Mouse (Mus musculus) thymus, adult 2 months (tissue): ENCODE measurements around the gene Ifnl2. TPM values are rescaled to one million over a fixed set of nuclear protein-coding genes. Genes with fewer than 3 reads are reported as not detected.

Source experiments
- DNase-seq: peaks from one replicate; pipeline ENCODE4 v3.0.0; 2021
- H3K27ac ChIP-seq: fragments of 200-500 bp; 2 replicates; pipeline ENCODE4 v1.5.1; 2012; ENCODE audit warnings: low read length, control low read depth; ENCODE audit not compliant: control insufficient read depth, insufficient read depth
- H3K27me3 ChIP-seq: fragments of 200-500 bp; 2 replicates; pipeline ENCODE4 v1.6.1; 2012; ENCODE audit warnings: mild to moderate bottlenecking, low read length, moderate library complexity, mixed read lengths; ENCODE audit not compliant: control insufficient read depth, insufficient read depth
- H3K36me3 ChIP-seq: fragments of 200-500 bp; 2 replicates; pipeline ENCODE4 v1.6.1; 2012; ENCODE audit warnings: mild to moderate bottlenecking, low read length, moderate library complexity; ENCODE audit not compliant: control insufficient read depth, insufficient read depth
- H3K4me1 ChIP-seq: fragments of 200-500 bp; replicated peaks from 2 replicates; pipeline ENCODE4 v1.6.1; 2012; ENCODE audit warnings: low read length; ENCODE audit not compliant: control insufficient read depth, insufficient read depth
- H3K4me3 ChIP-seq: fragments of 200-500 bp; 2 replicates; pipeline ENCODE4 v1.5.1; 2012; ENCODE audit warnings: mild to moderate bottlenecking, low read length, control low read depth, moderate library complexity; ENCODE audit not compliant: control insufficient read depth, insufficient read depth
- CTCF ChIP-seq: fragments of 200-500 bp; IDR thresholded peaks from 2 replicates; pipeline ENCODE4 v1.5.1; 2012; ENCODE audit warnings: mild to moderate bottlenecking, control low read depth, low read length, moderate library complexity, borderline replicate concordance; ENCODE audit not compliant: control insufficient read depth, poor library complexity, insufficient read depth; ENCODE audit errors: extremely low read depth
- POLR2A ChIP-seq: fragments of 200-500 bp; IDR thresholded peaks from 2 replicates; pipeline ENCODE4 v1.6.1; 2012; ENCODE audit warnings: mild to moderate bottlenecking, low read length, control low read depth, moderate library complexity; ENCODE audit not compliant: control insufficient read depth, poor library complexity, insufficient read depth; ENCODE audit errors: extremely low read depth
- WGBS: fragments of 180-500 bp; shearing (Covaris S2); methylation state at CpG from one replicate; pipeline ENCODE4 v1.1.7; 2018; 5-methylcytosine and 5-hydroxymethylcytosine counted together
- polyA plus RNA-seq: library from polyadenylated mRNA; depleted of rRNA; stranded (reverse); fragments of >200 nt; gene quantifications from 2 replicates; pipeline ENCODE4 v1.2.3, GENCODE M21; 2012; rRNA removed

Gene Ifnl2
- polyA plus RNA-seq, 1 experiment: 0.59 TPM

DNA sequence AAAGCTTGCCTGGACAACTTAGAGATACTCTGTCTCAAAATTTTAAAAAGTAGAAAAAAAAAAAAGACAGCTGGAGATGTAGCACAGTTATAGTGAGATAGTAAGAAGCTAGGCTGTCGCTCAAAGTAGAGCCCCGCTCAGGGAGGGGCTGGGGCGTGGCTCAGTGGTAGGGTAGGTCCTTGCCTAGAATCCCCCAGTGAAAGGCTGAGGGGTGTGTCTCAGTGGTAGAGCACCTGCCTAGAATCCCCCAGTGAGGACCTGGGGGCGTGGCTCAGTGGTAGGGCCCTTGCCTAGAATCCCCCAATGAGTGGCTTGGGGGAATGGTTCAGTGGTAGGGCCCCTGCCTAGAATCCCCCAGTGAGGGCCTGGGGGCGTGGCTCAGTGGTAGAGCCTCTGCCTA lies 49.9 kb downstream of the Ifnl2 start:
- H3K4me1 ChIP-seq: no peaks in the 10 kb centered on the region
- no peak overlapping the region for H3K4me3 ChIP-seq
- WGBS: over 99% methylated on average over 5 of the region's 5 CpGs
- no peak for DNase-seq
- H3K27ac ChIP-seq: no peak overlapping the region
- TF ChIP-seq POLR2A (no peak), CTCF (no peak)
- no peaks in the 10 kb centered on the region for H3K27me3 ChIP-seq
- H3K36me3 ChIP-seq: no peaks in the 10 kb centered on the region

Other genes with a start within 250 kb of the Ifnl2 start
- 4.6 and 5.8 TPM in 2 replicates for gene Eid2, start 242.6 kb downstream of the Ifnl2 start, polyA plus RNA-seq
- 8.7 and 11.8 TPM in 2 replicates for gene Eid2b, start 232.7 kb downstream of the Ifnl2 start, polyA plus RNA-seq
- 0.24 TPM in 1 of 2 replicates, not detected in the other for gene Selenov, start 219.3 kb downstream of the Ifnl2 start, polyA plus RNA-seq
- 1.1 and 1.3 TPM in 2 replicates for gene Dll3, start 208.2 kb downstream of the Ifnl2 start, polyA plus RNA-seq
- 100 and 102 TPM in 2 replicates for gene Timm50, start 198.4 kb downstream of the Ifnl2 start, polyA plus RNA-seq
- gene Supt5, start 171.7 kb downstream of the Ifnl2 start, polyA plus RNA-seq: 241 and 245 TPM in 2 replicates
- gene Rps16, start 159.8 kb downstream of the Ifnl2 start, polyA plus RNA-seq: 1,733 and 1,891 TPM in 2 replicates
- 187 and 211 TPM in 2 replicates for gene Plekhg2, start 137.9 kb downstream of the Ifnl2 start, polyA plus RNA-seq
- gene Zfp36, start 130.2 kb downstream of the Ifnl2 start, polyA plus RNA-seq: 152 and 159 TPM in 2 replicates
- 56.0 and 65.3 TPM in 2 replicates for gene Med29, start 117.7 kb downstream of the Ifnl2 start, polyA plus RNA-seq
- gene Paf1, start 117.5 kb downstream of the Ifnl2 start, polyA plus RNA-seq: 146 and 182 TPM in 2 replicates
- 180 and 194 TPM in 2 replicates for gene Gmfg, start 73.0 kb downstream of the Ifnl2 start, polyA plus RNA-seq
- gene Lrfn1, start 58.5 kb downstream of the Ifnl2 start, polyA plus RNA-seq: 7.6 and 9.1 TPM in 2 replicates
- 0.37 and 0.78 TPM in 2 replicates for gene Ifnl3, start 12.4 kb upstream of the Ifnl2 start, polyA plus RNA-seq
- 2.1 and 2.4 TPM in 2 replicates for gene Sycn, start 30.4 kb upstream of the Ifnl2 start, polyA plus RNA-seq
- 1.4 TPM in 2 replicates for gene Nccrp1, start 36.8 kb upstream of the Ifnl2 start, polyA plus RNA-seq
- gene Samd4b, start 87.7 kb upstream of the Ifnl2 start, polyA plus RNA-seq: 118 and 139 TPM in 2 replicates
- gene Pak4, start 87.7 kb upstream of the Ifnl2 start, polyA plus RNA-seq: 32.8 and 37.7 TPM in 2 replicates
- 0.69 and 0.92 TPM in 2 replicates for gene Acp7, start 120.9 kb upstream of the Ifnl2 start, polyA plus RNA-seq
- gene Fbxo27, start 182.4 kb upstream of the Ifnl2 start, polyA plus RNA-seq: 19.1 and 26.5 TPM in 2 replicates
- 5.0 and 6.2 TPM in 2 replicates for gene Fbxo17, start 206.3 kb upstream of the Ifnl2 start, polyA plus RNA-seq
- gene Mrps12, start 231.4 kb upstream of the Ifnl2 start, polyA plus RNA-seq: 74.4 and 84.5 TPM in 2 replicates
- 63.2 and 63.9 TPM in 2 replicates for gene Sars2, start 231.5 kb upstream of the Ifnl2 start, polyA plus RNA-seq
- gene Ccer2, start 245.7 kb upstream of the Ifnl2 start, polyA plus RNA-seq: 0.16 and 0.24 TPM in 2 replicates